36 mouse cellular contexts compared by ENCODE assay signal in genomic region chr14:115049831-115050230, GRCm38 (mm10). TPM values are rescaled to one million over a fixed set of nuclear protein-coding genes. Genes with fewer than 3 reads are reported as not detected.
"Had no signal": no experiment of that assay in that cellular context is flagged by ENCODE, and none has a peak within 500 bp of the region (broad histone marks: within the 10 kb centered on the region; RNA-seq: fewer than 3 reads in every experiment).

No protein-coding gene starts in this region.

- DNase-seq: heart, postnatal 10 days; heart, postnatal 14 days; heart, postnatal 36 days; heart, postnatal 4 days; kidney, adult 11 months; kidney, adult 18-20 months; kidney, adult 2 months; kidney, adult 8-10 months; kidney, adult 9 months; kidney, postnatal 10 days; kidney, postnatal 14 days; kidney, postnatal 25 days; kidney, postnatal 36 days; kidney, postnatal 4 days; layer of hippocampus, adult 9-11 months; layer of hippocampus, postnatal 36 days had no signal

- H3K4me3 ChIP-seq: heart, embryonic 10.5 days; heart, embryonic 12.5 days; heart, embryonic 13.5 days; heart, embryonic 15.5 days; hindbrain, embryonic 10.5 days; hindbrain, embryonic 12.5 days; hindbrain, embryonic 13.5 days; hindbrain, embryonic 15.5 days; intestine, embryonic 15.5 days; kidney, embryonic 15.5 days; layer of hippocampus, adult 2 months had no signal

- H3K27ac ChIP-seq: heart, embryonic 10.5 days; heart, embryonic 13.5 days; heart, embryonic 15.5 days; hindbrain, embryonic 10.5 days; hindbrain, embryonic 12.5 days; hindbrain, embryonic 13.5 days; hindbrain, embryonic 14.5 days; hindbrain, embryonic 15.5 days; hindbrain, postnatal 0 days; intestine, embryonic 15.5 days; kidney, embryonic 15.5 days; kidney, postnatal 0 days; layer of hippocampus, adult 2 months had no signal

- H3K9me3 ChIP-seq: heart, embryonic 10.5 days; heart, embryonic 12.5 days; heart, embryonic 13.5 days; heart, embryonic 15.5 days; hindbrain, embryonic 10.5 days; hindbrain, embryonic 12.5 days; hindbrain, embryonic 13.5 days; hindbrain, embryonic 15.5 days; intestine, embryonic 15.5 days; kidney, embryonic 15.5 days had no signal

- H3K27me3 ChIP-seq: heart, embryonic 12.5 days; heart, embryonic 13.5 days; heart, embryonic 15.5 days; hindbrain, embryonic 12.5 days; hindbrain, embryonic 13.5 days; hindbrain, embryonic 15.5 days; intestine, embryonic 15.5 days; kidney, embryonic 15.5 days had no signal

- H3K4me2 ChIP-seq: heart, embryonic 11.5 days; heart, embryonic 12.5 days; heart, embryonic 13.5 days; heart, embryonic 15.5 days; hindbrain, embryonic 12.5 days; hindbrain, embryonic 13.5 days; hindbrain, embryonic 14.5 days; hindbrain, embryonic 15.5 days; intestine, embryonic 15.5 days; kidney, embryonic 15.5 days had no signal

- ATAC-seq: hindbrain, postnatal 0 days; inflammation-experienced regulatory T-cells, adult 6 months; intestine, embryonic 16.5 days; intestine, postnatal 0 days had no signal

- H3K9ac ChIP-seq: heart, embryonic 12.5 days; heart, embryonic 13.5 days; heart, embryonic 15.5 days; hindbrain, embryonic 12.5 days; hindbrain, embryonic 13.5 days; hindbrain, embryonic 14.5 days; hindbrain, embryonic 15.5 days; intestine, embryonic 15.5 days; kidney, embryonic 15.5 days had no signal

- H3K4me1 ChIP-seq: heart, embryonic 10.5 days; hindbrain, embryonic 10.5 days; intestine, embryonic 15.5 days had no signal

RNA-seq across cellular contexts. Expression of gene Gpc5, which starts 42.2 kb away (rescaled TPM):
- polyA plus RNA-seq: heart, postnatal 0 days; inflammation-experienced regulatory T-cells, adult 6 months; large intestine, adult 2 months had no signal
